Mouse (Mus musculus) ES-E14 (cell line): ENCODE results near the gene Prap1. TPM values are rescaled to one million over a fixed set of nuclear protein-coding genes. Genes with fewer than 3 reads are reported as not detected.

Experiments used
- DNase-seq: peaks from one replicate; pipeline ENCODE4 v3.0.0-alpha.2; 2013; ENCODE audit warnings: low read depth, low spot score
- H3K27ac ChIP-seq: 2 replicates; pipeline ENCODE4 v1.5.1; 2012; ENCODE audit warnings: low read depth, mild to moderate bottlenecking, low read length, moderate library complexity, mixed read lengths; ENCODE audit not compliant: poor library complexity, insufficient read depth, severe bottlenecking
- H3K36me3 ChIP-seq: 2 replicates; pipeline ENCODE4 v1.6.1; 2012; ENCODE audit warnings: mild to moderate bottlenecking, low read length, moderate library complexity, mixed read lengths; ENCODE audit not compliant: control insufficient read depth, poor library complexity, insufficient read depth, severe bottlenecking
- H3K4me1 ChIP-seq, 2 experiments: fragments of 150-350 bp in 1 of 2; sonication (generic) in 1 of 2; 2 replicates each; pipeline ENCODE4 v1.6.1; 2012; ENCODE audit warnings: low read length in 2 of 2, mild to moderate bottlenecking in 1 of 2, mixed read lengths in 1 of 2; ENCODE audit not compliant: control insufficient read depth in 2 of 2, insufficient read depth in 2 of 2, poor library complexity in 1 of 2
- H3K4me3 ChIP-seq, 2 experiments: fragments of 150-350 bp in 1 of 2; sonication (generic) in 1 of 2; 2 replicates each; pipeline ENCODE4 v1.5.1; 2012; ENCODE audit warnings: low read length in 2 of 2, low read depth in 1 of 2, mild to moderate bottlenecking in 1 of 2, mixed read lengths in 1 of 2; ENCODE audit not compliant: insufficient read depth in 1 of 2, poor library complexity in 1 of 2, severe bottlenecking in 1 of 2
- H3K9ac ChIP-seq: 2 replicates; pipeline ENCODE4 v1.6.1; 2012; ENCODE audit warnings: low read depth, mild to moderate bottlenecking, low read length, mixed read lengths; ENCODE audit not compliant: poor library complexity, insufficient read depth, severe bottlenecking
- H3K9me3 ChIP-seq: fragments of 150-350 bp; sonication (generic); 2 replicates; pipeline ENCODE4 v1.6.1; 2012; ENCODE audit warnings: low read depth, mild to moderate bottlenecking, low read length; ENCODE audit not compliant: control insufficient read depth, insufficient read depth
- CHD2 ChIP-seq: IDR thresholded peaks from 2 replicates; pipeline ENCODE4 v1.6.1; 2014; ENCODE audit warnings: mild to moderate bottlenecking, low read depth, low read length, inconsistent platforms
- HCFC1 ChIP-seq: IDR thresholded peaks from 2 replicates; pipeline ENCODE4 v1.6.1; 2012; ENCODE audit warnings: low read length, inconsistent platforms, borderline replicate concordance; ENCODE audit not compliant: insufficient read depth
- MAFK ChIP-seq: IDR thresholded peaks from 2 replicates; pipeline ENCODE4 v1.6.1; 2014; ENCODE audit warnings: mild to moderate bottlenecking, low read depth, low read length, inconsistent platforms; ENCODE audit not compliant: insufficient read depth
- ZC3H11A ChIP-seq: IDR thresholded peaks from 2 replicates; pipeline ENCODE4 v1.6.1; 2012; ENCODE audit warnings: low read depth, mild to moderate bottlenecking, inconsistent platforms, low read length, borderline replicate concordance
- ZNF384 ChIP-seq: IDR thresholded peaks from 2 replicates; pipeline ENCODE4 v1.6.1; 2012; ENCODE audit warnings: low read depth, low read length, inconsistent platforms
- in situ Hi-C, 2 experiments: fragments of 600-800 bp; cut with MboI; formaldehyde crosslinking; loops; one replicate each; pipeline ENCODE4 v1.15.1; 2025; ENCODE audit warnings: low sequenced_read_pairs in 2 of 2, inconsistent platforms in 1 of 2; ENCODE audit not compliant: unreplicated experiment in 2 of 2
- total RNA-seq: library from RNA; depleted of rRNA; stranded (reverse); fragments of 300-350 nt; gene quantifications from 2 replicates; pipeline ENCODE4 v1.2.3, GENCODE M21; 2012

Gene Prap1
- total RNA-seq, 1 experiment = 0.49 TPM

- Histone ChIP-seq H3K4me1 (peaks cover 0 to 3% of the 10 kb centered on the region in 2 experiments; a peak in 1 of 4 replicates), H3K9ac (no peak overlapping the region), H3K4me3 (no peak overlapping the region), H3K27ac (no peak overlapping the region), H3K9me3 (no peaks in the 10 kb centered on the region), H3K36me3 (no peaks in the 10 kb centered on the region)
- in situ Hi-C loops = loop anchor here in 1 of 2 experiments (5.0 kb wide), 1 partner anchor 165 kb away; no protein-coding TSS in a partner anchor
- DNase-seq = no peak
- no peak for TF ChIP-seq CHD2
- TF ChIP-seq ZC3H11A = no peak
- no peak for TF ChIP-seq MAFK
- no peak for TF ChIP-seq HCFC1
- TF ChIP-seq ZNF384 = no peak
Observed at GRCm38 (mm10) chr7:140067397-140067796, 25.8 kb upstream of the Prap1 start.

GRCm38 (mm10) chr7:140070042-140070711 lies 23.0 kb upstream of the Prap1 start:
- no peak for DNase-seq
- TF ChIP-seq CHD2 = no peak
- no peak for TF ChIP-seq HCFC1
- no peak for TF ChIP-seq MAFK
- TF ChIP-seq ZNF384 = no peak
- no peak for TF ChIP-seq ZC3H11A
- no peaks in the 10 kb centered on the region for H3K36me3 ChIP-seq
- peak overlapping the region; percentile 60 to 71 for H3K4me3 ChIP-seq
- H3K27ac ChIP-seq = no peak overlapping the region
- in situ Hi-C loops = no loop called here
- no peaks in the 10 kb centered on the region for H3K9me3 ChIP-seq
- H3K4me1 ChIP-seq = peaks cover 0 to 3% of the 10 kb centered on the region in 2 experiments; a peak in 1 of 4 replicates
- H3K9ac ChIP-seq = peak overlapping the region; percentile 55

GRCm38 (mm10) chr7:140077698-140078097 lies 15.5 kb upstream of the Prap1 start:
- H3K36me3 ChIP-seq = no peaks in the 10 kb centered on the region
- H3K9ac ChIP-seq = no peak overlapping the region
- H3K27ac ChIP-seq = peak overlapping the region; percentile 1; the same call in 1 of the 2 replicates
- no peak overlapping the region for H3K4me3 ChIP-seq
- no peaks in the 10 kb centered on the region for H3K9me3 ChIP-seq
- TF ChIP-seq ZNF384 = peak; percentile 35; the same call in 1 of the 2 replicates
- no peak for TF ChIP-seq CHD2
- DNase-seq = no peak
- in situ Hi-C loops = no loop called here
- H3K4me1 ChIP-seq = no peaks in the 10 kb centered on the region

GRCm38 (mm10) chr7:140078711-140079110 lies 14.5 kb upstream of the Prap1 start:
- TF ChIP-seq ZC3H11A (peak; percentile 92; the same call in 1 of the 2 replicates), CHD2 (no peak), HCFC1 (no peak), ZNF384 (0 out of 2 replicates have a peak, but pooled peaks have one; percentile 9)
- Histone ChIP-seq H3K4me1 (no peaks in the 10 kb centered on the region), H3K36me3 (no peaks in the 10 kb centered on the region), H3K9ac (no peak overlapping the region), H3K27ac (no peak overlapping the region), H3K9me3 (no peaks in the 10 kb centered on the region), H3K4me3 (no peak overlapping the region)
- in situ Hi-C loops = no loop called here
- DNase-seq = peak; percentile 79
